Mouse (Mus musculus) thymus, adult 2 months (tissue): ENCODE results near the gene Add3. TPM values are rescaled to one million over a fixed set of nuclear protein-coding genes. Genes with fewer than 3 reads are reported as not detected.

Source experiments
- DNase-seq: peaks from one replicate; pipeline ENCODE4 v3.0.0; 2021
- H3K27ac ChIP-seq: fragments of 200-500 bp; 2 replicates; pipeline ENCODE4 v1.5.1; 2012; ENCODE audit warnings: low read length, control low read depth; ENCODE audit not compliant: control insufficient read depth, insufficient read depth
- H3K27me3 ChIP-seq: fragments of 200-500 bp; 2 replicates; pipeline ENCODE4 v1.6.1; 2012; ENCODE audit warnings: mild to moderate bottlenecking, low read length, moderate library complexity, mixed read lengths; ENCODE audit not compliant: control insufficient read depth, insufficient read depth
- H3K36me3 ChIP-seq: fragments of 200-500 bp; 2 replicates; pipeline ENCODE4 v1.6.1; 2012; ENCODE audit warnings: mild to moderate bottlenecking, low read length, moderate library complexity; ENCODE audit not compliant: control insufficient read depth, insufficient read depth
- H3K4me1 ChIP-seq: fragments of 200-500 bp; replicated peaks from 2 replicates; pipeline ENCODE4 v1.6.1; 2012; ENCODE audit warnings: low read length; ENCODE audit not compliant: control insufficient read depth, insufficient read depth
- H3K4me3 ChIP-seq: fragments of 200-500 bp; 2 replicates; pipeline ENCODE4 v1.5.1; 2012; ENCODE audit warnings: mild to moderate bottlenecking, low read length, control low read depth, moderate library complexity; ENCODE audit not compliant: control insufficient read depth, insufficient read depth
- CTCF ChIP-seq: fragments of 200-500 bp; IDR thresholded peaks from 2 replicates; pipeline ENCODE4 v1.5.1; 2012; ENCODE audit warnings: mild to moderate bottlenecking, control low read depth, low read length, moderate library complexity, borderline replicate concordance; ENCODE audit not compliant: control insufficient read depth, poor library complexity, insufficient read depth; ENCODE audit errors: extremely low read depth
- POLR2A ChIP-seq: fragments of 200-500 bp; IDR thresholded peaks from 2 replicates; pipeline ENCODE4 v1.6.1; 2012; ENCODE audit warnings: mild to moderate bottlenecking, low read length, control low read depth, moderate library complexity; ENCODE audit not compliant: control insufficient read depth, poor library complexity, insufficient read depth; ENCODE audit errors: extremely low read depth
- WGBS: fragments of 180-500 bp; shearing (Covaris S2); methylation state at CpG from one replicate; pipeline ENCODE4 v1.1.7; 2018; 5-methylcytosine and 5-hydroxymethylcytosine counted together
- polyA plus RNA-seq: library from polyadenylated mRNA; depleted of rRNA; stranded (reverse); fragments of >200 nt; gene quantifications from 2 replicates; pipeline ENCODE4 v1.2.3, GENCODE M21; 2012

The Add3 gene
- polyA plus RNA-seq, 1 experiment: 23.1 TPM

GRCm38 (mm10) chr19:53122641-53123241 lies 17.5 kb upstream of the Add3 start:
- Histone ChIP-seq H3K4me3 (no peak overlapping the region), H3K4me1 (peaks cover 4% of the 10 kb centered on the region), H3K36me3 (no peaks in the 10 kb centered on the region), H3K27ac (no peak overlapping the region), H3K27me3 (no peaks in the 10 kb centered on the region)
- 86% methylated on average over 6 of the region's 6 CpGs for WGBS
- no peak for TF ChIP-seq POLR2A
- DNase-seq: no peak

GRCm38 (mm10) chr19:53123301-53123700 lies 16.9 kb upstream of the Add3 start:
- whole genome bisulfite sequencing: 91% methylated on average over 5 of the region's 5 CpGs
- TF ChIP-seq CTCF (no peak), POLR2A (no peak)
- no peak for DNase-seq
- Histone ChIP-seq H3K27me3 (no peaks in the 10 kb centered on the region), H3K36me3 (no peaks in the 10 kb centered on the region), H3K27ac (no peak overlapping the region), H3K4me3 (no peak overlapping the region), H3K4me1 (peaks cover 4% of the 10 kb centered on the region)

DNA sequence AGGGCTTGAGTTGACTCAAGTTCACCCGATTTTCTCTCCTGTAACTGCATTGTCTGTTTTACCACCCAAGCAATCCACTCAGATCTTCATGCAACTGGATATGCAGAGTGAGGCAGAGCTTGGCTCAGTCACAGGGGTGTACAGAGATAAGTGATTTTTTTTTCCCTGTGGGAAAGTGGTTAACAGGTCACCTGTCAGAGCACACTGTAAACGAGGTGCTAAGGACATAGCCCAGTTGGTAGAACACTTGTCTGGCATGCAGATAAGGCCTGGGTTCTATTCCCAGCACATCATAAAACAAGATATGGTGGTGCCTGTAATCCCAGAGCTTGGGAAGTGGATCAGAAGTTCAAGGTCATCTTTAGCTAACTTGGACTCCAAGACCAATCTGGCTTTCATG lies 14.6 kb upstream of the Add3 start:
- no peaks in the 10 kb centered on the region for H3K27me3 ChIP-seq
- no peaks in the 10 kb centered on the region for H3K4me1 ChIP-seq
- no peaks in the 10 kb centered on the region for H3K36me3 ChIP-seq
- no peak for TF ChIP-seq POLR2A
- no peak for TF ChIP-seq CTCF
- DNase-seq: no peak
- H3K27ac ChIP-seq: no peak overlapping the region
- WGBS: 89% methylated on average over 2 of the region's 2 CpGs
- H3K4me3 ChIP-seq: no peak overlapping the region

- 98% methylated on average over 4 of the region's 4 CpGs for WGBS
- H3K4me1 ChIP-seq: no peaks in the 10 kb centered on the region
- no peaks in the 10 kb centered on the region for H3K27me3 ChIP-seq
- no peak for TF ChIP-seq POLR2A
- no peak for TF ChIP-seq CTCF
- DNase-seq: no peak
- H3K4me3 ChIP-seq: no peak overlapping the region
- H3K27ac ChIP-seq: no peak overlapping the region
- H3K36me3 ChIP-seq: no peaks in the 10 kb centered on the region
These were observed 13.7 kb upstream of the Add3 start for GRCm38 (mm10) chr19:53126546-53126945.

GRCm38 (mm10) chr19:53127320-53128291 lies 12.6 kb upstream of the Add3 start:
- no peaks in the 10 kb centered on the region for H3K36me3 ChIP-seq
- WGBS: 91% methylated on average over 18 of the region's 18 CpGs
- H3K4me3 ChIP-seq: no peak overlapping the region
- H3K4me1 ChIP-seq: no peaks in the 10 kb centered on the region
- no peaks in the 10 kb centered on the region for H3K27me3 ChIP-seq
- DNase-seq: no peak
- TF ChIP-seq CTCF (no peak), POLR2A (no peak)
- H3K27ac ChIP-seq: no peak overlapping the region

- Histone ChIP-seq H3K4me3 (no peak overlapping the region), H3K36me3 (no peaks in the 10 kb centered on the region), H3K27ac (no peak overlapping the region), H3K27me3 (no peaks in the 10 kb centered on the region), H3K4me1 (no peaks in the 10 kb centered on the region)
- DNase-seq: no peak
- TF ChIP-seq POLR2A: no peak
- TF ChIP-seq CTCF: no peak
- 72% methylated on average over 13 of the region's 13 CpGs for WGBS
These were observed 11.5 kb upstream of the Add3 start for GRCm38 (mm10) chr19:53128494-53129337.
